Mouse (Mus musculus) lung, postnatal 25 days (tissue): Measurements from ENCODE around the gene Psmb3.

Source experiments
- DNase-seq: peaks from one replicate; pipeline ENCODE4 v3.0.0; 2022; ENCODE audit warnings: low spot score

The Psmb3 gene

DNA sequence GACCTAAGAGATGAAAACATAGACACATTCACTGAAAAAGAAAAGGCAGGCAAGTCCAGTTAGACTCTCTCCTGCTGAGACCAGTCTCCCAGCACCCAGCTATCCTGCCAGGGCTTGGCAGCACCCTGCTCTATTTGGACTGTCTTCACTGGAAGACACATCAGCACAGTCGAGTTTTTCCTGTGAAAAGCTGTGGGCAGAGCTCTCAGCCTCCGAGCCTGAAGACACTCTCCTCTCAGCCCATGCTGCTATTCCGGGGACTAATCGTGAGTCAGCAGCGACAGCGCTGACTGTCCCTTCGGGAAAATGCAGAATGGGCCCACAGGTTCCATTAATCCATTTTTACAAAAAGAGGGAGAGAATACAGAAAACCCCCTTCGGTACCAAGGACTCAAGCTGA lies 50.1 kb downstream of the Psmb3 start:
- no peak for DNase-seq

DNA sequence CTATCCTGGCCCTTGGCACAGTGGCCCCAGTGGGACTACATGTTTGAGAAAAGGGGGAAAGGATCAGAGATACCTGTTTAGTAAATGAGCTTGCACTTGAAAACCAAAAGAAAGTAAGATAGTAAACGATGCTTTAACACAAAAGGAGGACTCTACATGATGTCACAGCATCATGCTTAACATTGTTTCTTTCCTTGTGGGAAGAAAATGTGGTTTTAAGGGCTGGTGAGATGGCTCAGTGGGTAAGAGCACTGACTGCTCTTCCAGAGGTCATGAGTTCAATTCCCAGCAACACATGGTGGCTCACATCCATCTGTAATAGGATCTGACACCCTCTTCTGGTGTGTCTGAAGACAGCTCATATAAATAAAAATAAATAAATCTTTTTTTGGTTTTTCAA lies 54.9 kb downstream of the Psmb3 start:
- no peak for DNase-seq

DNA sequence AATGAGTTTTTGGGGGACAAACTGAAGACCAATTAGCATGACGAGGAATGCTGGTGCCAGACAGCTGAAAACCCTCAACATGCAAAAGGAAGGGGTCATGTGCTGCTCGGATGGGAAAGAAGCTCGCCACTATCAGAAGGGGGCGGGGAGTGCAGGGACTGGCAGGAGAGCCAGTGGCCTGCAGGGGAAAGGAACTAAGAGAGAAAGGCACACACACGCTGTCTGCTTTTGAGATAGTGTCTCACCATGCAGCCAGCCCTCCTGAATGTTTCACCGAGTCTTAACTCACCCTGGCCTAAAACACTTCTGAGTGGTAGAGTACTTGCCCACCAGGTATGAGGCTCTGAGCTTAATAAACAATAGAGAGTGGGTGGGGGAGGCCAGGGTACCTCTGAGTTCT lies 55.7 kb downstream of the Psmb3 start:
- no peak for DNase-seq

DNA sequence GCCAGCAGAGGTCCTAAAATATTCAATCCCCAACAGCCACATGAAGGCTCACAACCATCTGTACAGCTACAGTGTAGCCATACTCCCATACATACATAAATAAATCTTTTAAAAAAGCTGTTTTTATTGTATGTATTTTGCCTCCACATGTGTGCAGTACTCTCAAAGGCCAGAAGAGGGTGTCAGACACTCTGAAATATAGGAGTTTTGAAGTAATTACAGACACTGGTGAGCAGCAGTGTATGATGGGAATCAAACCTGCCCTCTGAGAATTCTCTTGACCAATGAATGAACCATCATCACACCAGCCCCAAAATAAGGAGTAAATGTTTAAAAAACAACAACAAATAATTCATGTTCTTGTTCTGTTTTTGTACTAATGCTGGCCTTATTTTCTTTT lies 58.4 kb downstream of the Psmb3 start:
- DNase-seq = no peak
